Mouse (Mus musculus) adrenal gland, adult 18-20 months (tissue): ENCODE data around the gene Atxn7. TPM values are rescaled to one million over a fixed set of nuclear protein-coding genes. Genes with fewer than 3 reads are reported as not detected.
"Not testable (repeated sequence)": the region's sequence is repeated elsewhere in the genome, so short reads cannot be mapped to it uniquely, and the experiment has no call there.

Source experiments
- DNase-seq, 2 experiments: peaks; one replicate each; pipeline ENCODE4 v3.0.0; 2021 to 2022; ENCODE audit warnings: low spot score in 2 of 2
- total RNA-seq, 2 experiments: library from RNA; stranded (reverse); gene quantifications; 1 replicate in 1 of 2; 2 replicates in 1 of 2; pipeline ENCODE4 v1.2.3; 2021

Gene Atxn7
- total RNA-seq, 2 experiments from 2014 or later: 24.0 to 31.2 TPM

- no peak for DNase-seq
Measured at GRCm38 (mm10) chr14:13981286-13981685, 20.0 kb downstream of the Atxn7 start.

- DNase-seq: no peak
Measured at GRCm38 (mm10) chr14:13982174-13982573, 20.9 kb downstream of the Atxn7 start.

GRCm38 (mm10) chr14:13988397-13988796, 27.2 kb downstream of the Atxn7 start:
- DNase-seq: no peak

GRCm38 (mm10) chr14:13990741-13991140, 29.5 kb downstream of the Atxn7 start:
- no peak for DNase-seq

- DNase-seq: peak in 1 of 2 experiments; percentile 23
Measured at GRCm38 (mm10) chr14:13995206-13996097, 34.2 kb downstream of the Atxn7 start.

- DNase-seq: no peak
Measured at GRCm38 (mm10) chr14:14002771-14003170, 41.5 kb downstream of the Atxn7 start.

GRCm38 (mm10) chr14:14009712-14010111, 48.5 kb downstream of the Atxn7 start:
- no peak for DNase-seq

- peak; percentile 81 to 83 for DNase-seq
Measured at GRCm38 (mm10) chr14:14012383-14013251, 51.4 kb downstream of the Atxn7 start.

GRCm38 (mm10) chr14:14013252-14013711, 52.0 kb downstream of the Atxn7 start:
- DNase-seq: peak in 1 of 2 experiments; percentile 40

- DNase-seq: no peak
Measured at GRCm38 (mm10) chr14:14014636-14015375, 53.6 kb downstream of the Atxn7 start.

- no peak for DNase-seq
Measured at GRCm38 (mm10) chr14:14019155-14019894, 58.1 kb downstream of the Atxn7 start.

- DNase-seq: no peak
Measured at GRCm38 (mm10) chr14:14021244-14021643, 60.0 kb downstream of the Atxn7 start.

- no peak for DNase-seq
Measured at GRCm38 (mm10) chr14:14025870-14026269, 64.6 kb downstream of the Atxn7 start.

- no peak for DNase-seq
Measured at GRCm38 (mm10) chr14:14030621-14031020, 69.4 kb downstream of the Atxn7 start.

- no peak for DNase-seq
Measured at GRCm38 (mm10) chr14:14032842-14033241, 71.6 kb downstream of the Atxn7 start.

- DNase-seq: no peak
Measured at GRCm38 (mm10) chr14:14036352-14036751, 75.1 kb downstream of the Atxn7 start.

- DNase-seq: no peak
Measured at GRCm38 (mm10) chr14:14038233-14038632, 77.0 kb downstream of the Atxn7 start.

- DNase-seq: no peak
Measured at GRCm38 (mm10) chr14:14042336-14042735, 81.1 kb downstream of the Atxn7 start.

GRCm38 (mm10) chr14:14054386-14054785, 93.1 kb downstream of the Atxn7 start:
- no peak for DNase-seq

GRCm38 (mm10) chr14:14059606-14060005, 98.4 kb downstream of the Atxn7 start:
- DNase-seq: not testable (repeated sequence)
